Mouse (Mus musculus): ENCODE measurements around the gene Tmprss15. TPM values are rescaled to one million over a fixed set of nuclear protein-coding genes. Genes with fewer than 3 reads are reported as not detected.
A peak's percentile ranks its signal among the peaks of the same experiment; 100 is the strongest.

The Tmprss15 gene
- polyA plus RNA-seq (2014; fragmentation: Nextera tagmentation; extraction: Ambion mirVana) = not detected in 2 replicates

- no peak within 1 kb of the TSS for H3K9ac ChIP-seq (ENCODE audit: low read length)
- DNase-seq (ENCODE audit: low spot score) (no peak), ATAC-seq (replicated peaks; ENCODE audit: low FRiP score, low TSS enrichment, low read depth) (no peak)
- no peak within 1 kb of the TSS for H3K4me2 ChIP-seq (ENCODE audit: low read length)
- H3K27me3 ChIP-seq (replicated peaks; ENCODE audit: control insufficient read depth, insufficient read depth, low read length) = no peaks in the 10 kb centered on the region
- no peaks in the 10 kb centered on the region for H3K36me3 ChIP-seq (ENCODE audit: control insufficient read depth, insufficient read depth, low read length)
- no peaks in the 10 kb centered on the region for H3K4me1 ChIP-seq (replicated peaks; ENCODE audit: control insufficient read depth, insufficient read depth, low read length)
- H3K9me3 ChIP-seq (ENCODE audit: control insufficient read depth, low read length) = no peaks in the 10 kb centered on the region
- H3K27ac ChIP-seq (ENCODE audit: low read depth) = no peak within 1 kb of the TSS
- H3K4me3 ChIP-seq (ENCODE audit: low read depth, low read length) = no peak within 1 kb of the TSS
- 76% methylated on average over 4 of the region's 4 CpGs for WGBS
These were observed at the start of gene Tmprss15 for GRCm38 (mm10) chr16:79090997-79091396. TSS of gene Tmprss15 (minus strand) at chr16:79091097.

- no peak overlapping the region for H3K9ac ChIP-seq (ENCODE audit: low read length)
- H3K4me1 ChIP-seq (replicated peaks; ENCODE audit: control insufficient read depth, insufficient read depth, low read length) = 0 out of 2 replicates have a peak, but pooled peaks cover 3% of the 10 kb centered on the region
- ATAC-seq (replicated peaks; ENCODE audit: low FRiP score, low TSS enrichment, low read depth) (no peak), DNase-seq (ENCODE audit: low spot score) (no peak)
- no peaks in the 10 kb centered on the region for H3K9me3 ChIP-seq (ENCODE audit: control insufficient read depth, low read length)
- no peaks in the 10 kb centered on the region for H3K27me3 ChIP-seq (replicated peaks; ENCODE audit: control insufficient read depth, insufficient read depth, low read length)
- no peak overlapping the region for H3K4me3 ChIP-seq (ENCODE audit: low read depth, low read length)
- 71% methylated on average over 1 of the region's 1 CpGs for WGBS
- H3K27ac ChIP-seq (ENCODE audit: low read depth) = no peak overlapping the region
- no peak overlapping the region for H3K4me2 ChIP-seq (ENCODE audit: low read length)
- no peaks in the 10 kb centered on the region for H3K36me3 ChIP-seq (ENCODE audit: control insufficient read depth, insufficient read depth, low read length)
These were observed 24.0 kb upstream of the Tmprss15 start for GRCm38 (mm10) chr16:79114879-79115278.

- H3K27me3 ChIP-seq (replicated peaks; ENCODE audit: control insufficient read depth, insufficient read depth, low read length) = no peaks in the 10 kb centered on the region
- no peaks in the 10 kb centered on the region for H3K36me3 ChIP-seq (ENCODE audit: control insufficient read depth, insufficient read depth, low read length)
- H3K4me2 ChIP-seq (ENCODE audit: low read length) = no peak overlapping the region
- no peak overlapping the region for H3K4me3 ChIP-seq (ENCODE audit: low read depth, low read length)
- WGBS = 32% methylated on average over 1 of the region's 1 CpGs
- no peak overlapping the region for H3K9ac ChIP-seq (ENCODE audit: low read length)
- H3K4me1 ChIP-seq (replicated peaks; ENCODE audit: control insufficient read depth, insufficient read depth, low read length) = no peaks in the 10 kb centered on the region
- ATAC-seq (replicated peaks; ENCODE audit: low FRiP score, low TSS enrichment, low read depth) = no peak
- no peak for DNase-seq (ENCODE audit: low spot score)
- H3K27ac ChIP-seq (ENCODE audit: low read depth) = no peak overlapping the region
- H3K9me3 ChIP-seq (ENCODE audit: control insufficient read depth, low read length) = no peaks in the 10 kb centered on the region
These were observed 18.6 kb upstream of the Tmprss15 start for GRCm38 (mm10) chr16:79109516-79109915.

- WGBS = 64% methylated on average over 5 of the region's 5 CpGs
These were observed 18.1 kb upstream of the Tmprss15 start for GRCm38 (mm10) chr16:79108969-79109368.

GRCm38 (mm10) chr16:79100325-79100724 lies 9.4 kb upstream of the Tmprss15 start:
- H3K27ac ChIP-seq (ENCODE audit: low read depth) = no peak overlapping the region
- DNase-seq (ENCODE audit: low spot score) (no peak), ATAC-seq (replicated peaks; ENCODE audit: low FRiP score, low TSS enrichment, low read depth) (no peak)
- no peaks in the 10 kb centered on the region for H3K9me3 ChIP-seq (ENCODE audit: control insufficient read depth, low read length)
- no peaks in the 10 kb centered on the region for H3K4me1 ChIP-seq (replicated peaks; ENCODE audit: control insufficient read depth, insufficient read depth, low read length)
- no peak overlapping the region for H3K4me2 ChIP-seq (ENCODE audit: low read length)
- 91% methylated on average over 2 of the region's 2 CpGs for WGBS
- no peaks in the 10 kb centered on the region for H3K36me3 ChIP-seq (ENCODE audit: control insufficient read depth, insufficient read depth, low read length)
- H3K4me3 ChIP-seq (ENCODE audit: low read depth, low read length) = no peak overlapping the region
- no peak overlapping the region for H3K9ac ChIP-seq (ENCODE audit: low read length)
- no peaks in the 10 kb centered on the region for H3K27me3 ChIP-seq (replicated peaks; ENCODE audit: control insufficient read depth, insufficient read depth, low read length)

More at GRCm38 (mm10) chr16:79108969-79109368, 18.1 kb upstream of the Tmprss15 start:
- Histone ChIP-seq H3K27me3 (replicated peaks; ENCODE audit: control insufficient read depth, insufficient read depth, low read length) (no peaks in the 10 kb centered on the region), H3K9ac (ENCODE audit: low read length) (no peak overlapping the region), H3K9me3 (ENCODE audit: control insufficient read depth, low read length) (no peaks in the 10 kb centered on the region), H3K27ac (ENCODE audit: low read depth) (no peak overlapping the region), H3K4me1 (replicated peaks; ENCODE audit: control insufficient read depth, insufficient read depth, low read length) (no peaks in the 10 kb centered on the region), H3K36me3 (ENCODE audit: control insufficient read depth, insufficient read depth, low read length) (no peaks in the 10 kb centered on the region), H3K4me2 (ENCODE audit: low read length) (no peak overlapping the region), H3K4me3 (ENCODE audit: low read depth, low read length) (no peak overlapping the region)
- ATAC-seq (replicated peaks; ENCODE audit: low FRiP score, low TSS enrichment, low read depth) (no peak), DNase-seq (ENCODE audit: low spot score) (no peak)

- 88% methylated on average over 2 of the region's 2 CpGs for WGBS
These were observed 7.4 kb upstream of the Tmprss15 start for GRCm38 (mm10) chr16:79098321-79098720.

GRCm38 (mm10) chr16:79086550-79086949 lies 4.3 kb downstream of the Tmprss15 start:
- Histone ChIP-seq H3K36me3 (ENCODE audit: control insufficient read depth, insufficient read depth, low read length) (no peaks in the 10 kb centered on the region), H3K9ac (ENCODE audit: low read length) (no peak overlapping the region), H3K27me3 (replicated peaks; ENCODE audit: control insufficient read depth, insufficient read depth, low read length) (no peaks in the 10 kb centered on the region), H3K4me2 (ENCODE audit: low read length) (no peak overlapping the region), H3K9me3 (ENCODE audit: control insufficient read depth, low read length) (no peaks in the 10 kb centered on the region), H3K4me1 (replicated peaks; ENCODE audit: control insufficient read depth, insufficient read depth, low read length) (no peaks in the 10 kb centered on the region), H3K27ac (ENCODE audit: low read depth) (no peak overlapping the region), H3K4me3 (ENCODE audit: low read depth, low read length) (no peak overlapping the region)
- 82% methylated on average over 6 of the region's 6 CpGs for WGBS
- DNase-seq (ENCODE audit: low spot score) (no peak), ATAC-seq (replicated peaks; ENCODE audit: low FRiP score, low TSS enrichment, low read depth) (no peak)

More at GRCm38 (mm10) chr16:79098321-79098720, 7.4 kb upstream of the Tmprss15 start:
- Histone ChIP-seq H3K9me3 (ENCODE audit: control insufficient read depth, low read length) (no peaks in the 10 kb centered on the region), H3K4me2 (ENCODE audit: low read length) (no peak overlapping the region), H3K4me1 (replicated peaks; ENCODE audit: control insufficient read depth, insufficient read depth, low read length) (no peaks in the 10 kb centered on the region), H3K27ac (ENCODE audit: low read depth) (no peak overlapping the region), H3K4me3 (ENCODE audit: low read depth, low read length) (no peak overlapping the region), H3K27me3 (replicated peaks; ENCODE audit: control insufficient read depth, insufficient read depth, low read length) (no peaks in the 10 kb centered on the region), H3K36me3 (ENCODE audit: control insufficient read depth, insufficient read depth, low read length) (no peaks in the 10 kb centered on the region), H3K9ac (ENCODE audit: low read length) (no peak overlapping the region)
- ATAC-seq (replicated peaks; ENCODE audit: low FRiP score, low TSS enrichment, low read depth) (no peak), DNase-seq (ENCODE audit: low spot score) (no peak)

- no peaks in the 10 kb centered on the region for H3K36me3 ChIP-seq (ENCODE audit: control insufficient read depth, insufficient read depth, low read length)
- ATAC-seq (replicated peaks; ENCODE audit: low FRiP score, low TSS enrichment, low read depth) = no peak
- H3K9me3 ChIP-seq (ENCODE audit: control insufficient read depth, low read length) = no peaks in the 10 kb centered on the region
- no peak overlapping the region for H3K4me2 ChIP-seq (ENCODE audit: low read length)
- H3K27ac ChIP-seq (ENCODE audit: low read depth) = no peak overlapping the region
- H3K9ac ChIP-seq (ENCODE audit: low read length) = no peak overlapping the region
- H3K4me3 ChIP-seq (ENCODE audit: low read depth, low read length) = no peak overlapping the region
- 84% methylated on average over 1 of the region's 1 CpGs for WGBS
- H3K27me3 ChIP-seq (replicated peaks; ENCODE audit: control insufficient read depth, insufficient read depth, low read length) = no peaks in the 10 kb centered on the region
- 0 out of 2 replicates have a peak, but pooled peaks cover 3% of the 10 kb centered on the region for H3K4me1 ChIP-seq (replicated peaks; ENCODE audit: control insufficient read depth, insufficient read depth, low read length)
- DNase-seq (ENCODE audit: low spot score) = no peak
These were observed 27.0 kb downstream of the Tmprss15 start for GRCm38 (mm10) chr16:79063848-79064247.

GRCm38 (mm10) chr16:79058775-79059558 lies 31.9 kb downstream of the Tmprss15 start:
- Histone ChIP-seq H3K36me3 (ENCODE audit: control insufficient read depth, insufficient read depth, low read length) (no peaks in the 10 kb centered on the region), H3K27ac (ENCODE audit: low read depth) (no peak overlapping the region), H3K9ac (ENCODE audit: low read length) (no peak overlapping the region), H3K4me2 (ENCODE audit: low read length) (no peak overlapping the region), H3K27me3 (replicated peaks; ENCODE audit: control insufficient read depth, insufficient read depth, low read length) (no peaks in the 10 kb centered on the region), H3K4me3 (ENCODE audit: low read depth, low read length) (no peak overlapping the region), H3K4me1 (replicated peaks; ENCODE audit: control insufficient read depth, insufficient read depth, low read length) (0 out of 2 replicates have a peak, but pooled peaks cover 3% of the 10 kb centered on the region), H3K9me3 (ENCODE audit: control insufficient read depth, low read length) (no peaks in the 10 kb centered on the region)
- ATAC-seq (replicated peaks; ENCODE audit: low FRiP score, low TSS enrichment, low read depth) (peak; percentile 53; the same call in 1 of the 2 replicates), DNase-seq (ENCODE audit: low spot score) (peak; percentile 71)
- WGBS = 37% methylated on average over 12 of the region's 12 CpGs

Data from intestine, embryonic 14.5 days (tissue).